9 mouse cellular contexts compared by ENCODE assay signal in genomic region chr1:171279012-171279705, GRCm38 (mm10). TPM values are rescaled to one million over a fixed set of nuclear protein-coding genes. Genes with fewer than 3 reads are reported as not detected.
DNase-seq lines count a peak whose midpoint lies in the region; ATAC-seq and TF ChIP-seq lines count a peak whose summit lies in the region.
"Had no signal": no experiment of that assay in that cellular context is flagged by ENCODE, and none has a peak within 500 bp of the region (broad histone marks: within the 10 kb centered on the region; RNA-seq: fewer than 3 reads in every experiment).

No protein-coding gene starts in this region.

- no peaks in the 10 kb centered on the region for H3K27me3 ChIP-seq in forebrain, embryonic 12.5 days
- H3K27me3 ChIP-seq in forebrain, postnatal 0 days (ENCODE audit: insufficient read depth, low read length): no peaks in the 10 kb centered on the region
- H3K27me3 ChIP-seq in kidney, embryonic 16.5 days (ENCODE audit: insufficient read depth, low read length): no peaks in the 10 kb centered on the region
- H3K27me3 ChIP-seq in kidney, adult 2 months (replicated peaks; ENCODE audit: control insufficient read depth, insufficient read depth, low read length): no peaks in the 10 kb centered on the region

- no peak overlapping the region for H3K27ac ChIP-seq in forebrain, embryonic 12.5 days
- H3K27ac ChIP-seq in forebrain, postnatal 0 days (ENCODE audit: low read depth, low read length): no peak overlapping the region
- no peak overlapping the region for H3K27ac ChIP-seq in kidney, embryonic 16.5 days (ENCODE audit: low read length)
- no peak overlapping the region for H3K27ac ChIP-seq in kidney, adult 2 months (ENCODE audit: insufficient read depth, low read depth, low read length)
- H3K27ac ChIP-seq: macrophage had no signal

- no peak overlapping the region for H3K9ac ChIP-seq in forebrain, embryonic 12.5 days
- no peak overlapping the region for H3K9ac ChIP-seq in forebrain, postnatal 0 days
- H3K9ac ChIP-seq in kidney, embryonic 16.5 days (replicated peaks; ENCODE audit: low read length): peak overlapping the region; percentile 83; the same call in 1 of the 2 replicates

- H3K4me3 ChIP-seq in forebrain, embryonic 12.5 days (replicated peaks): peak overlapping the region; percentile 64; the same call in 1 of the 2 replicates
- H3K4me3 ChIP-seq in forebrain, postnatal 0 days (ENCODE audit: low read depth, low read length): no peak overlapping the region
- H3K4me3 ChIP-seq in kidney, embryonic 16.5 days (ENCODE audit: low read length): 0 out of 2 replicates have a peak overlapping the region, but pooled peaks have one; percentile 80
- H3K4me3 ChIP-seq in kidney, adult 2 months (ENCODE audit: insufficient read depth, low read depth, low read length): no peak overlapping the region

- H3K4me1 ChIP-seq in forebrain, embryonic 12.5 days: peaks cover 23% of the 10 kb centered on the region
- H3K4me1 ChIP-seq in forebrain, postnatal 0 days (ENCODE audit: insufficient read depth): peaks cover 10% of the 10 kb centered on the region
- H3K4me1 ChIP-seq in kidney, embryonic 16.5 days (ENCODE audit: insufficient read depth, low read length): peaks cover 16% of the 10 kb centered on the region
- peaks cover 5% of the 10 kb centered on the region; the same call in 1 of the 2 replicates for H3K4me1 ChIP-seq in kidney, adult 2 months (ENCODE audit: control insufficient read depth, insufficient read depth, low read length)

- H3K4me2 ChIP-seq in forebrain, embryonic 12.5 days: peak overlapping the region; percentile 90; the same call in 1 of the 2 replicates
- H3K4me2 ChIP-seq in forebrain, postnatal 0 days (ENCODE audit: low read depth): no peak overlapping the region
- H3K4me2 ChIP-seq in kidney, embryonic 16.5 days (replicated peaks; ENCODE audit: low read depth, low read length): no peak overlapping the region

- TF ChIP-seq CTCF in forebrain, postnatal 0 days (IDR thresholded peaks at IDR 0.05; ENCODE audit: low read depth): no peak
- no peak for TF ChIP-seq CTCF in kidney, adult 2 months (conservative IDR thresholded peaks at IDR 0.05; ENCODE audit: insufficient read depth, insufficient read length, low read depth, low read length)

- DNase-seq in forebrain, postnatal 0 days: no peak
- no peak for DNase-seq in kidney, adult 2 months
- DNase-seq in urinary bladder, adult 2 months (ENCODE audit: low spot score): peak; percentile 16
- no peak for DNase-seq in urinary bladder, postnatal 10 days (ENCODE audit: low spot score)
- DNase-seq in embryo, embryonic 10.5 days (ENCODE audit: low spot score): no peak
- no peak for DNase-seq in B cell, adult 2 months

- peaks cover 65% of the 10 kb centered on the region for H3K36me3 ChIP-seq in forebrain, embryonic 12.5 days (replicated peaks)
- H3K36me3 ChIP-seq in forebrain, postnatal 0 days (ENCODE audit: insufficient read depth): peaks cover 54% of the 10 kb centered on the region
- peaks cover 57% of the 10 kb centered on the region for H3K36me3 ChIP-seq in kidney, embryonic 16.5 days (ENCODE audit: insufficient read depth, low read length)
- H3K36me3 ChIP-seq in kidney, adult 2 months (ENCODE audit: control insufficient read depth, insufficient read depth, low read length): no peaks in the 10 kb centered on the region

- no peaks in the 10 kb centered on the region for H3K9me3 ChIP-seq in forebrain, embryonic 12.5 days
- no peaks in the 10 kb centered on the region for H3K9me3 ChIP-seq in forebrain, postnatal 0 days (ENCODE audit: low read length)
- H3K9me3 ChIP-seq in kidney, embryonic 16.5 days (ENCODE audit: low read length): no peaks in the 10 kb centered on the region

- 87% methylated on average over 14 of the region's 14 CpGs for WGBS in forebrain, embryonic 12.5 days
- WGBS in forebrain, postnatal 0 days: 89% methylated on average over 14 of the region's 14 CpGs
- 88% methylated on average over 14 of the region's 14 CpGs for WGBS in kidney, embryonic 16.5 days
- WGBS in kidney, adult 2 months: 84% methylated on average over 14 of the region's 14 CpGs

- TF ChIP-seq POLR2A in kidney, adult 2 months (IDR thresholded peaks at IDR 0.05; ENCODE audit: low read depth, low read length): no peak

- no peak for ATAC-seq in forebrain, embryonic 12.5 days (ENCODE audit: low FRiP score)
- ATAC-seq in forebrain, postnatal 0 days: no peak
- no peak for ATAC-seq in kidney, embryonic 16.5 days (ENCODE audit: low FRiP score, low TSS enrichment)

RNA-seq across cellular contexts. Expression of gene Ppox, which starts 1.8 kb away (rescaled TPM):
- polyA plus RNA-seq in forebrain, embryonic 12.5 days (2016; fragmentation: Nextera tagmentation; extraction: Ambion mirVana): 58.7 and 68.0 TPM in 2 replicates
- 26.6 and 30.6 TPM in 2 replicates for total RNA-seq in forebrain, postnatal 0 days (2014; rRNA removed)
- 21.1 and 23.3 TPM in 2 replicates for polyA plus RNA-seq in forebrain, postnatal 0 days (2015; fragmentation: Nextera tagmentation; extraction: Ambion mirVana)
- polyA plus RNA-seq in kidney, embryonic 16.5 days (2015; fragmentation: Nextera tagmentation; extraction: Ambion mirVana): 69.2 and 77.2 TPM in 2 replicates
- polyA plus RNA-seq in kidney, adult 2 months (2012; rRNA removed): 51.5 and 63.2 TPM in 2 replicates
- 91.3 and 136 TPM in 2 replicates for polyA plus RNA-seq in urinary bladder, adult 2 months (2012; rRNA removed)

RNA-seq across cellular contexts. Expression of gene Usp21, which starts 8.6 kb away (rescaled TPM):
- polyA plus RNA-seq in forebrain, embryonic 12.5 days (2016; fragmentation: Nextera tagmentation; extraction: Ambion mirVana): 119 and 125 TPM in 2 replicates
- total RNA-seq in forebrain, postnatal 0 days (2014; rRNA removed): 56.8 and 66.5 TPM in 2 replicates
- 66.4 and 80.4 TPM in 2 replicates for polyA plus RNA-seq in forebrain, postnatal 0 days (2015; fragmentation: Nextera tagmentation; extraction: Ambion mirVana)
- polyA plus RNA-seq in kidney, embryonic 16.5 days (2015; fragmentation: Nextera tagmentation; extraction: Ambion mirVana): 101 and 103 TPM in 2 replicates
- polyA plus RNA-seq in kidney, adult 2 months (2012; rRNA removed): 47.8 and 53.4 TPM in 2 replicates
- polyA plus RNA-seq in urinary bladder, adult 2 months (2012; rRNA removed): 44.7 and 48.4 TPM in 2 replicates

RNA-seq across cellular contexts. Expression of gene B4galt3, which starts 9.0 kb away (rescaled TPM):
- 78.1 and 78.6 TPM in 2 replicates for polyA plus RNA-seq in forebrain, embryonic 12.5 days (2016; fragmentation: Nextera tagmentation; extraction: Ambion mirVana)
- total RNA-seq in forebrain, postnatal 0 days (2014; rRNA removed): 75.1 and 99.3 TPM in 2 replicates
- 104 and 115 TPM in 2 replicates for polyA plus RNA-seq in forebrain, postnatal 0 days (2015; fragmentation: Nextera tagmentation; extraction: Ambion mirVana)
- polyA plus RNA-seq in kidney, embryonic 16.5 days (2015; fragmentation: Nextera tagmentation; extraction: Ambion mirVana): 92.2 and 99.1 TPM in 2 replicates
- polyA plus RNA-seq in kidney, adult 2 months (2012; rRNA removed): 58.9 and 67.7 TPM in 2 replicates
- polyA plus RNA-seq in urinary bladder, adult 2 months (2012; rRNA removed): 71.4 and 74.6 TPM in 2 replicates

RNA-seq across cellular contexts. Expression of gene Ufc1, which starts 15.7 kb away (rescaled TPM):
- polyA plus RNA-seq in forebrain, embryonic 12.5 days (2016; fragmentation: Nextera tagmentation; extraction: Ambion mirVana): 94.8 and 98.4 TPM in 2 replicates
- total RNA-seq in forebrain, postnatal 0 days (2014; rRNA removed): 96.6 and 123 TPM in 2 replicates
- 133 and 150 TPM in 2 replicates for polyA plus RNA-seq in forebrain, postnatal 0 days (2015; fragmentation: Nextera tagmentation; extraction: Ambion mirVana)
- 102 and 111 TPM in 2 replicates for polyA plus RNA-seq in kidney, embryonic 16.5 days (2015; fragmentation: Nextera tagmentation; extraction: Ambion mirVana)
- polyA plus RNA-seq in kidney, adult 2 months (2012; rRNA removed): 43.1 and 59.5 TPM in 2 replicates
- 78.1 and 81.2 TPM in 2 replicates for polyA plus RNA-seq in urinary bladder, adult 2 months (2012; rRNA removed)

RNA-seq across cellular contexts. Expression of gene Ndufs2, which starts 28.0 kb away (rescaled TPM):
- polyA plus RNA-seq in forebrain, embryonic 12.5 days (2016; fragmentation: Nextera tagmentation; extraction: Ambion mirVana): 209 and 213 TPM in 2 replicates
- total RNA-seq in forebrain, postnatal 0 days (2014; rRNA removed): 203 and 270 TPM in 2 replicates
- 219 and 243 TPM in 2 replicates for polyA plus RNA-seq in forebrain, postnatal 0 days (2015; fragmentation: Nextera tagmentation; extraction: Ambion mirVana)
- polyA plus RNA-seq in kidney, embryonic 16.5 days (2015; fragmentation: Nextera tagmentation; extraction: Ambion mirVana): 311 and 368 TPM in 2 replicates
- 374 and 559 TPM in 2 replicates for polyA plus RNA-seq in kidney, adult 2 months (2012; rRNA removed)
- polyA plus RNA-seq in urinary bladder, adult 2 months (2012; rRNA removed): 110 and 141 TPM in 2 replicates

Comparison
In these comparisons a context has a peak if more than half of its experiments do, and no peak if none do; other contexts are left out.
1. H3K4me3 ChIP-seq: peak in forebrain, embryonic 12.5 days (single experiment) and kidney, embryonic 16.5 days (single experiment); none in forebrain, postnatal 0 days (single experiment) and kidney, adult 2 months (single experiment).